Mouse (Mus musculus): ENCODE data around the gene Ggt6. TPM values are rescaled to one million over a fixed set of nuclear protein-coding genes. Genes with fewer than 3 reads are reported as not detected.

Ggt6 gene
- total and polyA plus RNA-seq, 3 experiments: 0.04 TPM; not detected in 2

- DNase-seq (ENCODE audit: low read depth, low spot score): peak; percentile 66
- peak; percentile 64; the same call in 1 of the 2 replicates for TF ChIP-seq GATA1 (IDR thresholded peaks at IDR 0.05; ENCODE audit: low read depth, low read length)
- TF ChIP-seq BHLHE40 (IDR thresholded peaks at IDR 0.05; ENCODE audit: borderline replicate concordance, low read depth, low read length): 0 out of 2 replicates have a peak, but pooled peaks have one; percentile 21
- TF ChIP-seq RAD21 (IDR thresholded peaks at IDR 0.05; ENCODE audit: low read depth, low read length): no peak
- no peak for TF ChIP-seq KAT2A (conservative IDR thresholded peaks at IDR 0.05; ENCODE audit: low read depth, low read length)
- TF ChIP-seq CHD2 (IDR thresholded peaks at IDR 0.05; ENCODE audit: low read length): no peak
- TF ChIP-seq E2F4 (IDR thresholded peaks at IDR 0.05; ENCODE audit: borderline replicate concordance, low read depth, low read length): no peak
- no peak for TF ChIP-seq MXI1 (IDR thresholded peaks at IDR 0.05; ENCODE audit: low read depth, low read length)
- peak; percentile 25; the same call in 1 of the 2 replicates for TF ChIP-seq ELF1 (IDR thresholded peaks at IDR 0.05; ENCODE audit: low read depth, low read length)
- TF ChIP-seq MYB (IDR thresholded peaks at IDR 0.05; ENCODE audit: low read depth, low read length): no peak
- no peak for TF ChIP-seq ETS1 (IDR thresholded peaks at IDR 0.05; ENCODE audit: low read depth, low read length)
- TF ChIP-seq POLR2A (IDR thresholded peaks at IDR 0.05; ENCODE audit: control insufficient read depth in 1 of 2, insufficient read depth in 1 of 2, low read depth in 1 of 2, low read length in 2 of 2, poor library complexity in 1 of 2): no peak
- TF ChIP-seq ZMIZ1 (IDR thresholded peaks at IDR 0.05; ENCODE audit: low read depth, low read length): no peak
- TF ChIP-seq TCF12 (IDR thresholded peaks at IDR 0.05; ENCODE audit: low read depth, low read length): 0 out of 2 replicates have a peak, but pooled peaks have one; percentile 31
- TF ChIP-seq EP300 (IDR thresholded peaks at IDR 0.05; ENCODE audit: low read depth in 1 of 2, low read length in 2 of 2): peak; percentile 53 to 63
- no peak for TF ChIP-seq MAZ (IDR thresholded peaks at IDR 0.05; ENCODE audit: low read depth, low read length)
- TF ChIP-seq MEF2A (IDR thresholded peaks at IDR 0.05; ENCODE audit: extremely low read depth, insufficient replicate concordance, low read depth, low read length, poor library complexity, severe bottlenecking): no peak
- peak; percentile 56; the same call in 1 of the 2 replicates for TF ChIP-seq NRF1 (IDR thresholded peaks at IDR 0.05; ENCODE audit: insufficient read depth, low read depth, low read length, poor library complexity, severe bottlenecking)
- no peak for TF ChIP-seq USF1 (IDR thresholded peaks at IDR 0.05; ENCODE audit: low read depth, low read length)
- no peak for TF ChIP-seq HCFC1 (IDR thresholded peaks at IDR 0.05; ENCODE audit: low read depth, low read length)
- TF ChIP-seq MYC (IDR thresholded peaks at IDR 0.05; ENCODE audit: low read depth, low read length): no peak
- Histone ChIP-seq H3K27me3 (ENCODE audit: control insufficient read depth in 1 of 2, insufficient read depth in 2 of 2, low read length in 2 of 2) (no peaks in the 10 kb centered on the region), H3K36me3 (ENCODE audit: control insufficient read depth in 1 of 2, insufficient read depth in 2 of 2, low read length in 2 of 2) (peaks cover 0 to 17% of the 10 kb centered on the region in 2 experiments; a peak in 2 of 4 replicates), H3K4me1 (ENCODE audit: control insufficient read depth in 1 of 2, insufficient read depth in 2 of 2, low read length in 2 of 2) (peaks cover 12 to 37% of the 10 kb centered on the region in 2 experiments), H3K4me3 (ENCODE audit: control insufficient read depth in 1 of 2, insufficient read depth in 1 of 2, low read depth in 2 of 2, low read length in 2 of 2) (no peak overlapping the region), H3K9me3 (replicated peaks; ENCODE audit: insufficient read depth, low read length) (no peaks in the 10 kb centered on the region), H3K9ac (ENCODE audit: control insufficient read depth, low read depth, low read length, poor library complexity, severe bottlenecking) (0 out of 2 replicates have a peak overlapping the region, but pooled peaks have one; percentile 10), H3K79me2 (ENCODE audit: control insufficient read depth, insufficient read depth, low read length, poor library complexity) (no peaks in the 10 kb centered on the region), H3K27ac (ENCODE audit: control insufficient read depth, low read depth, low read length) (0 out of 2 replicates have a peak overlapping the region, but pooled peaks have one; percentile 13)
Observed at GRCm38 (mm10) chr11:72394694-72395093, 40.6 kb upstream of the Ggt6 start.

GRCm38 (mm10) chr11:72395652-72396051 lies 39.7 kb upstream of the Ggt6 start:
- peaks cover 12 to 34% of the 10 kb centered on the region in 2 experiments for H3K4me1 ChIP-seq (ENCODE audit: control insufficient read depth in 1 of 2, insufficient read depth in 2 of 2, low read length in 2 of 2)
- no peak overlapping the region for H3K27ac ChIP-seq (ENCODE audit: control insufficient read depth, low read depth, low read length)
- no peaks in the 10 kb centered on the region for H3K79me2 ChIP-seq (ENCODE audit: control insufficient read depth, insufficient read depth, low read length, poor library complexity)
- H3K9ac ChIP-seq (ENCODE audit: control insufficient read depth, low read depth, low read length, poor library complexity, severe bottlenecking): no peak overlapping the region
- TF ChIP-seq JUND (IDR thresholded peaks at IDR 0.05; ENCODE audit: low read depth, low read length): no peak
- TF ChIP-seq CHD1 (IDR thresholded peaks at IDR 0.05; ENCODE audit: low read depth, low read length): no peak
- no peak for TF ChIP-seq HCFC1 (IDR thresholded peaks at IDR 0.05; ENCODE audit: low read depth, low read length)
- TF ChIP-seq CTCF (IDR thresholded peaks at IDR 0.05 in 2 of 3, conservative IDR thresholded peaks at IDR 0.05 in 1 of 3; ENCODE audit: control insufficient read depth in 1 of 3, insufficient read depth in 1 of 3, low read depth in 2 of 3, low read length in 3 of 3, poor library complexity in 1 of 3, severe bottlenecking in 1 of 3): no peak
- no peak for TF ChIP-seq ZC3H11A (IDR thresholded peaks at IDR 0.05; ENCODE audit: low read depth, low read length)
- no peak for TF ChIP-seq MAFK (IDR thresholded peaks at IDR 0.05; ENCODE audit: borderline replicate concordance, low read depth, low read length)
- TF ChIP-seq KAT2A (conservative IDR thresholded peaks at IDR 0.05; ENCODE audit: low read depth, low read length): no peak
- TF ChIP-seq ZNF384 (IDR thresholded peaks at IDR 0.05; ENCODE audit: low read depth, low read length): no peak
- TF ChIP-seq ZKSCAN1 (IDR thresholded peaks at IDR 0.05; ENCODE audit: low read depth, low read length): no peak
- no peak for TF ChIP-seq MEF2A (IDR thresholded peaks at IDR 0.05; ENCODE audit: extremely low read depth, insufficient replicate concordance, low read depth, low read length, poor library complexity, severe bottlenecking)
- no peak for TF ChIP-seq TAL1 (IDR thresholded peaks at IDR 0.05; ENCODE audit: low read length)
- no peak for DNase-seq (ENCODE audit: low read depth, low spot score)
- peaks cover 0 to 17% of the 10 kb centered on the region in 2 experiments; a peak in 2 of 4 replicates for H3K36me3 ChIP-seq (ENCODE audit: control insufficient read depth in 1 of 2, insufficient read depth in 2 of 2, low read length in 2 of 2)
- H3K9me3 ChIP-seq (replicated peaks; ENCODE audit: insufficient read depth, low read length): no peaks in the 10 kb centered on the region
- no peak overlapping the region for H3K4me3 ChIP-seq (ENCODE audit: control insufficient read depth in 1 of 2, insufficient read depth in 1 of 2, low read depth in 2 of 2, low read length in 2 of 2)
- H3K27me3 ChIP-seq (ENCODE audit: control insufficient read depth in 1 of 2, insufficient read depth in 2 of 2, low read length in 2 of 2): no peaks in the 10 kb centered on the region

Measured in MEL (cell line).